Mouse (Mus musculus): ENCODE results near the gene Sept9. TPM values are rescaled to one million over a fixed set of nuclear protein-coding genes. Genes with fewer than 3 reads are reported as not detected.
A peak's percentile ranks its signal among the peaks of the same experiment; 100 is the strongest.
"Not testable (repeated sequence)": the region's sequence is repeated elsewhere in the genome, so short reads cannot be mapped to it uniquely, and the experiment has no call there.

Gene Sept9
- polyA plus RNA-seq, 1 experiment from 2014 or later, result 202 TPM

DNA sequence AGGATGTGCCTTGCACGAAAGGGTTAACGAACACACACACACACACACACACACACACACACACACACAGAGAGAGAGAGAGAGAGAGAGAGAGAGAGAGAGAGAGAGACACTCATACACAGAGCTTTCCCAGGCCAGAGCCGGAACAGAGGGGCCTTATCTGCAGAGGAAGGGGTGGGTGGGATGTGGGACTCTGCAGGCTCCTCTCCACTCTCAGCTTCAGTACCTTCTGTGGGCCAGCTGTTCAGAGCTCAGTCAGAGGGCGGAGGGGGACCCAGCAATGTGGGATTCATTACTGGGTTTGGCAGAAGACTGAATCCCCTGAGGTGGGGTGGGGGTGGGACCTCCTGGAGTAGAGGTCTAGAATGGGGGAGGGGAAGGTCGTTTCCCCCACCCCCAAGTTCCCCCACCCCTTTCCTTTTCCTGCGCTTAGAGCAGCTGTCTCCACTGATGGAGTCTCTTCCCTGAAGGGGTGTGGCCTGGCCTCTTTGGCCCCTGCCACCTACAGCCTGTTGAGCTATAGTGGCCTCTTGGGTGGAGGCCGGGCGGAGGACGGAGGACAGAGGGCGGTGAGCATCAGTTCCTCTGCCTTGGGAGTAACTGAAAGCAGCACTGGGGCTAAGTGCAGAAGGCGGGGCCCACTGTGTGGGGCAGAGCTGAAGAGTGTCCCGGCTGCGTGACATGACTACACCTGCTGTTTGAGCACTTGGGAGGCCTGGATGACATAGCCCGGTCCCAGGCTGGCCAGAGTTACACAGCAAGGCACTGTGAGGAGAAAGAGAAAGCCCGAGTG is 120.3 kb downstream of the Sept9 start:
- ATAC-seq (ENCODE audit: insufficient number of reproducible peaks, insufficient read depth, low FRiP score, low TSS enrichment, low read depth), result peak; percentile 73
- Histone ChIP-seq H3K4me1 (peaks cover 97% of the 10 kb centered on the region), H3K27me3 (no peaks in the 10 kb centered on the region), H3K4me2 (peak overlapping the region; percentile 48), H3K27ac (peak overlapping the region; percentile 92), H3K36me3 (0 out of 2 replicates have a peak, but pooled peaks cover 3% of the 10 kb centered on the region), H3K9me3 (no peaks in the 10 kb centered on the region), H3K4me3 (peak overlapping the region; percentile 9; the same call in 1 of the 2 replicates), H3K9ac (no peak overlapping the region)
- 10% methylated on average over 14 of the region's 15 CpGs for WGBS

DNA sequence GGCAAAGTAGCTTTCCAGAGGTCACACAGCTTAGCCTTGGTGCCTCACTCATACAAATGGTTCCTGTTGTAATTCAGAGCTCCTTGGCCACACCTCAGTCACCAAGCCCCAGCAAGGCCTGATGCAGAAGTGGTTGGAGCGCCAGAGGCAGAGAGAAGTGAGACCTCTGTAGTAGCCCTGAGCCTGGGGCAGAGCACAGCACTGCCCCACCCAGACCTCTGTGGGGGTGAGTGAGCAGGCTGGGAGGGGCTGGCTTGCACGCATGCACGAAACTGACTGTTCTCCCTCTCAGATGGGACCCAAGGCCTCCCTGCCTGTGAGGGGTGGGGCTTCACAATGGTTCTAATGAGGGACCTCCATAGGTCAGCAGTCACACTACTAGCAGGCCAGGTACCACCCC is 121.0 kb downstream of the Sept9 start:
- ATAC-seq (ENCODE audit: insufficient number of reproducible peaks, insufficient read depth, low FRiP score, low TSS enrichment, low read depth), result no peak
- Histone ChIP-seq H3K9ac (no peak overlapping the region), H3K9me3 (no peaks in the 10 kb centered on the region), H3K27me3 (no peaks in the 10 kb centered on the region), H3K4me1 (peaks cover 97% of the 10 kb centered on the region), H3K27ac (peak overlapping the region; percentile 92), H3K4me3 (no peak overlapping the region), H3K4me2 (peak overlapping the region; percentile 48), H3K36me3 (0 out of 2 replicates have a peak, but pooled peaks cover 3% of the 10 kb centered on the region)
- 35% methylated on average over 3 of the region's 3 CpGs for WGBS

- Histone ChIP-seq H3K27me3 (no peaks in the 10 kb centered on the region), H3K27ac (no peak overlapping the region), H3K9me3 (no peaks in the 10 kb centered on the region), H3K9ac (no peak overlapping the region), H3K36me3 (no peaks in the 10 kb centered on the region), H3K4me1 (peaks cover 100% of the 10 kb centered on the region), H3K4me3 (no peak overlapping the region), H3K4me2 (no peak overlapping the region)
- ATAC-seq (ENCODE audit: insufficient number of reproducible peaks, insufficient read depth, low FRiP score, low TSS enrichment, low read depth), result no peak
- WGBS, result 51% methylated on average over 9 of the region's 9 CpGs
Observed at GRCm38 (mm10) chr11:117321311-117321971, 122.0 kb downstream of the Sept9 start.

DNA sequence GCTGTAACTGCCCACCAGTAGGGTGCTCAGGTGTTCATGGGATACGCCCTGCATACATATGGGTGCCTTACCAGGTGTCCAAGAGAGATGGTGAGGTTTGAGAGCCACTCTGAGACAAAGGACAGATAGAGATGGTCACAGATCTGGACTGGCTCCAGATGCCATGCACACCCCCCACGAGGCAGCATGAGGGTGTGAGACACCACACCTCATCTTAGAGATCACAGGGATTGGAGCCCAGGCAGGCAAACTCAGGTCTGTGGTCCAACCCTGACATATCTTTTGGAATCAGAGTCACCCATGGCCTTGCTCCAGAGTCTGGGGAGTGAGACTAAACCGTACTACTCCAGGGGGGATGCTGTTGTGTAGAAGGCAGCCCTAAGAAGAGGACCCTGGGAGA is 122.8 kb downstream of the Sept9 start:
- WGBS, result 84% methylated on average over 3 of the region's 3 CpGs
- ATAC-seq (ENCODE audit: insufficient number of reproducible peaks, insufficient read depth, low FRiP score, low TSS enrichment, low read depth), result no peak
- H3K27me3 ChIP-seq, result no peaks in the 10 kb centered on the region
- no peaks in the 10 kb centered on the region for H3K9me3 ChIP-seq
- no peak overlapping the region for H3K4me2 ChIP-seq
- peak overlapping the region; percentile 16; the same call in 1 of the 2 replicates for H3K27ac ChIP-seq
- no peaks in the 10 kb centered on the region for H3K36me3 ChIP-seq
- H3K4me1 ChIP-seq, result peaks cover 100% of the 10 kb centered on the region
- H3K9ac ChIP-seq, result no peak overlapping the region
- no peak overlapping the region for H3K4me3 ChIP-seq

DNA sequence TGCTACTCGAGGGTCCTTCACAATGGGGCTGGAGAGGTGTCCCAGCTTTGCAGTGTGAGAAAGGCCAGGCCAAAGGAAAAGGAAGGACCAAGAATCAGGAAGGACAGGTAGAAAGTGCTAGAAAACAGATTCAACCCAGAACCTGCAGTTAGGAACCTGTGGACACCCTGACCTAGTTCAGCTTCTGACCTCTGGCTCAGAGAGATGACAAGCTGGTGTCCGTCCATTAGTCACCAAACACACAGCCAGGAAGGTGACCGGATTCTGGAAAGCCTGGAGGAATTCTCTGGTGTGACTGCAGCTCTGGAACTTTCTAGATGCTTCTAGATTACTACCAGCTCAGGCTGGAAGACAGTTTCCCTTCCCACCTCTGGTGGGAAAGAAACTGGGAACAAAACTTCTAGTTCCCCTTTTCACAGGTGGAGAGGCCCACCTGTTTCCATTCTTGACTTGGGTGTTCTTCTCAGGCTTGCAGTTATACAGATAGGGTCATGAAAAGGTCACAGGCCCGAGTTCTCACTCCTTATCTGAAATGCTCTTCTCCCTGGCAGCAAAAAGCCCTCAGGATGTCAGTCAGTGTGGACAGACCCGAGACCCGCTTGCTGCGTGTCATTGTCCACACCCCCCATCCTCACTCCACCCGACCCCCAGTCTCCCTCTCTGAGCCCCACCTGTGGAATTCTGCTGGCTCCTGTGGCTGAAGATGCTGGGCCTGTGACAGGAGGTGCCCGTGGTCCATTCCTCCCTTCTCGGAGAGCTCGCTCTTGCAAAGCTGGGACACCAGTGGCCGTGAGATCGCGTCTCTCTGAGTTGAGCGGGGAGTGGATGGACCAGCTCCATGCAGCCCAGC is 123.5 kb downstream of the Sept9 start:
- 77% methylated on average over 15 of the region's 15 CpGs for WGBS
- H3K36me3 ChIP-seq, result no peaks in the 10 kb centered on the region
- no peaks in the 10 kb centered on the region for H3K27me3 ChIP-seq
- no peak overlapping the region for H3K4me3 ChIP-seq
- H3K9ac ChIP-seq, result no peak overlapping the region
- H3K4me2 ChIP-seq, result no peak overlapping the region
- H3K27ac ChIP-seq, result peak overlapping the region; percentile 81; the same call in 1 of the 2 replicates
- peaks cover 99% of the 10 kb centered on the region for H3K4me1 ChIP-seq
- no peaks in the 10 kb centered on the region for H3K9me3 ChIP-seq
- ATAC-seq (ENCODE audit: insufficient number of reproducible peaks, insufficient read depth, low FRiP score, low TSS enrichment, low read depth), result no peak

- H3K4me1 ChIP-seq, result peaks cover 93% of the 10 kb centered on the region
- peak overlapping the region; percentile 81 for H3K27ac ChIP-seq
- H3K9ac ChIP-seq, result 0 out of 2 replicates have a peak overlapping the region, but pooled peaks have one; percentile 2
Observed at GRCm38 (mm10) chr11:117323976-117324574, 124.6 kb downstream of the Sept9 start.

GRCm38 (mm10) chr11:117324718-117325117 is 125.3 kb downstream of the Sept9 start:
- not testable (repeated sequence) for H3K9ac ChIP-seq; H3K36me3 ChIP-seq; H3K4me2 ChIP-seq; H3K9me3 ChIP-seq; H3K27me3 ChIP-seq; ATAC-seq (ENCODE audit: insufficient number of reproducible peaks, insufficient read depth, low FRiP score, low TSS enrichment, low read depth); H3K4me3 ChIP-seq
- WGBS, result 84% methylated on average over 5 of the region's 5 CpGs
- Histone ChIP-seq H3K4me1 (peaks cover 87% of the 10 kb centered on the region), H3K27ac (peak overlapping the region; percentile 81)

More at GRCm38 (mm10) chr11:117323976-117324574, 124.6 kb downstream of the Sept9 start:
- no peak for ATAC-seq (ENCODE audit: insufficient number of reproducible peaks, insufficient read depth, low FRiP score, low TSS enrichment, low read depth)
- Histone ChIP-seq H3K27me3 (no peaks in the 10 kb centered on the region), H3K4me3 (no peak overlapping the region), H3K36me3 (no peaks in the 10 kb centered on the region), H3K4me2 (peak overlapping the region; percentile 18), H3K9me3 (no peaks in the 10 kb centered on the region)
- 35% methylated on average over 12 of the region's 12 CpGs for WGBS

DNA sequence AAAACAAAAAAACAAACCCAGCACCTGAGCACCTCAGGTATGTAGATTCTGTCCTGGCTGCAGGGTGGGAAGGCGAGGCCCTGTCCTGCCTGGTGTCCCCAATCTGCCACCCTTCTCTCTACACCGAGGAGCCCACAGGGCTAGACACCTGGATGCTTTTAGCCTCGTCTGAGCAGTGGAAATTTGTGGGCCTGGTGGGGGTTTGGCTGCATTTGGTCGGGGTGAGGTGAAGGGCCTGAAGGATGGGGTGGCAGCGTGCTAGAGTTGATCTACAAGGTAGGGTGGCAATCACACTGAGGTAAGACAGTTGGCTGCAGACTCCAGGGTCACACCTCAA is 125.6 kb downstream of the Sept9 start:
- WGBS, result 59% methylated on average over 5 of the region's 5 CpGs
- H3K9me3 ChIP-seq, result no peaks in the 10 kb centered on the region
- no peak for ATAC-seq (ENCODE audit: insufficient number of reproducible peaks, insufficient read depth, low FRiP score, low TSS enrichment, low read depth)
- H3K27ac ChIP-seq, result peak overlapping the region; percentile 81
- 0 out of 2 replicates have a peak, but pooled peaks cover 3% of the 10 kb centered on the region for H3K36me3 ChIP-seq
- H3K4me3 ChIP-seq, result no peak overlapping the region
- H3K4me2 ChIP-seq, result no peak overlapping the region
- peaks cover 87% of the 10 kb centered on the region for H3K4me1 ChIP-seq
- H3K27me3 ChIP-seq, result no peaks in the 10 kb centered on the region
- no peak overlapping the region for H3K9ac ChIP-seq

DNA sequence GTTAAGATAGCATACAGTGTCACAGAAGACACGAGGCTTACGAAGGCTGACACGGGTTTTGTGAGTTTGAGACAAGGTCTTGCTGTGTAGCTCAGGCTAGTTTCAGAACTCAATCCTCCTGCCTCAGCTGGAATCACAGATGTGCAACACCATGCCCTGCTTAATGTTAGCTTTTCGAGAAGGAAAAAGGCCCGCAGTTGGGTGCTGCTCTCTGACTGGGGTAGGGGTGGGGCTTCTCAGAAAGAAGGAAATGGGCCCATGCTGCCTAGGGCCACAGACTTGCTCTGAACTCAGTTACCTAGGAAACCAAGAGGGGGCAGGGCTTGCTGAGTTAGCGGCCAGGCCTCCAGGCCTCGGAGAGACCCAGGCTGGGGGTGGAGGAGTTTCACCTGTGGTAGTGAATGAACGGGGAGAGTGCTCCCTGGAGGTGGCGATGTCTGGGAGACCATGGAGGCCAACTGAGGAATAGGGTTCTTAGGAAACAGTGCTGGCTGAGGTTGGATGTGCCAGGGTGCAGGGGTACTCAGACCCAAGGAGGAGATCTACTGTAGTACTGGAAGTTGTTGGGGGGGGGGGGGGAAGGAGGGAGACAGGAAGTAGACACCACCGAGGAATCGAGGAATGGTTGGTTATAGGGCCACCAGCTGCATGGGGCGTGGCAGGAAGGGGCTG is 126.1 kb downstream of the Sept9 start:
- peaks cover 87% of the 10 kb centered on the region for H3K4me1 ChIP-seq
- WGBS, result 29% methylated on average over 12 of the region's 12 CpGs

GRCm38 (mm10) chr11:117326140-117326725 is 126.8 kb downstream of the Sept9 start:
- Histone ChIP-seq H3K27me3 (no peaks in the 10 kb centered on the region), H3K36me3 (0 out of 2 replicates have a peak, but pooled peaks cover 3% of the 10 kb centered on the region), H3K27ac (peak overlapping the region; percentile 51), H3K4me3 (no peak overlapping the region), H3K9me3 (no peaks in the 10 kb centered on the region), H3K4me1 (peaks cover 87% of the 10 kb centered on the region), H3K4me2 (no peak overlapping the region), H3K9ac (no peak overlapping the region)
- 42% methylated on average over 4 of the region's 4 CpGs for WGBS
- no peak for ATAC-seq (ENCODE audit: insufficient number of reproducible peaks, insufficient read depth, low FRiP score, low TSS enrichment, low read depth)

More for the DNA sequence above, 126.1 kb downstream of the Sept9 start:
- Histone ChIP-seq H3K4me2 (no peak overlapping the region), H3K36me3 (0 out of 2 replicates have a peak, but pooled peaks cover 3% of the 10 kb centered on the region), H3K9me3 (no peaks in the 10 kb centered on the region), H3K4me3 (no peak overlapping the region), H3K27me3 (no peaks in the 10 kb centered on the region), H3K27ac (peak overlapping the region; percentile 81), H3K9ac (no peak overlapping the region)
- ATAC-seq (ENCODE audit: insufficient number of reproducible peaks, insufficient read depth, low FRiP score, low TSS enrichment, low read depth), result no peak

Measured in embryonic facial prominence, embryonic 13.5 days (tissue).